Mouse (Mus musculus): ENCODE measurements around the gene Slu7. TPM values are rescaled to one million over a fixed set of nuclear protein-coding genes. Genes with fewer than 3 reads are reported as not detected.
A peak's percentile ranks its signal among the peaks of the same experiment; 100 is the strongest.

Slu7 gene
- polyA plus RNA-seq, 1 experiment from 2014 or later = 73.5 TPM

DNA sequence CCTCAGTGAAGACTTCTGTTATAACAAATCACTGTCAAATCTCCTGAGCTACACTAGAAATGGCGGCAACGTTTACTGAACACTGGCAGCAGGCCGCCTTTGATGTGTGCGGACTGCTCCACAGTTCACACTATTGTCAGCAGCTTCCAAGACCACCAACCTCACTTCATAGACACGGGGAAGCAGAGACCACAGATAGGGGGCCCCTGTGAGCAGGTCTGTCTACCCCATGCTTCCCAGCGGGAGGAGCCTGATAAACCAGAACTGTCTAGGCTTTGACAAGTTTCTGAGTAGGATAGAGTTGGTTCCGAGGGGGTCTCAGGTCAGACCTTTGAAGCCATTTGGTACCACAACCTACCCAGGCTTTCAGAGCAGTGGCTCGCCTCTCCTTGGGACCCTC lies 61.5 kb downstream of the Slu7 start:
- 0 out of 2 replicates have a peak, but pooled peaks have one; percentile 17 for ATAC-seq (ENCODE audit: low FRiP score, low read depth)
- Histone ChIP-seq H3K36me3 (no peaks in the 10 kb centered on the region), H3K9me3 (peaks cover 8% of the 10 kb centered on the region; the same call in 1 of the 2 replicates), H3K4me2 (replicated peaks) (no peak overlapping the region), H3K4me3 (no peak overlapping the region), H3K27me3 (0 out of 2 replicates have a peak, but pooled peaks cover 2% of the 10 kb centered on the region), H3K9ac (replicated peaks) (no peak overlapping the region), H3K4me1 (peaks cover 7% of the 10 kb centered on the region; the same call in 1 of the 2 replicates), H3K27ac (replicated peaks) (no peak overlapping the region)
- 40% methylated on average over 8 of the region's 8 CpGs for WGBS

DNA sequence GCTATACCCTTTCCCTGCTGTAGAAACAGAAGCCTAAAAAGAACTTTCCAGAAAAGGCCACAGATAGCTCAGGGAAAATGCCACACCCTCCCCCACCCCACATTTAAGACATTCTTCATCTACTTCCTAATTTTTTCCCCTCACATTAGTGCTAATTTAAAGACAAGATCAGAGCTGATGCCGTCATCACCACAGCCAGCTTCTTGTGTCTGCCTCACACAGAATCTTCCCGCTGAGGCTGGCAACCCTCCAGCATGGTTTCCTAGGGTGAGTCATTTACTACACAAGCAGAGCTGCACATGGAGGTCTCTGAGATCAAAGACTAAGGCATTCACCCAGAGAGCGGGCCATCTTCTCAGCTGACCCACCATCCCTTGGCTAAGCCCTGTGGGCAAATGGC lies 62.0 kb downstream of the Slu7 start:
- Histone ChIP-seq H3K36me3 (no peaks in the 10 kb centered on the region), H3K27me3 (0 out of 2 replicates have a peak, but pooled peaks cover 2% of the 10 kb centered on the region), H3K4me2 (replicated peaks) (no peak overlapping the region), H3K9ac (replicated peaks) (no peak overlapping the region), H3K4me1 (peaks cover 7% of the 10 kb centered on the region; the same call in 1 of the 2 replicates), H3K4me3 (no peak overlapping the region), H3K27ac (replicated peaks) (no peak overlapping the region), H3K9me3 (peaks cover 8% of the 10 kb centered on the region; the same call in 1 of the 2 replicates)
- WGBS = 74% methylated on average over 3 of the region's 3 CpGs
- no peak for ATAC-seq (ENCODE audit: low FRiP score, low read depth)

Other genes with a start within 250 kb of the Slu7 start
- gene Pttg1, start 7.5 kb upstream of the Slu7 start, polyA plus RNA-seq (2016; fragmentation: Nextera tagmentation; extraction: Ambion mirVana) = 73.3 and 76.1 TPM in 2 replicates
- 3.7 and 4.5 TPM in 2 replicates for gene C1qtnf2, start 40.5 kb downstream of the Slu7 start, polyA plus RNA-seq (2016; fragmentation: Nextera tagmentation; extraction: Ambion mirVana)
- 32.4 and 32.6 TPM in 2 replicates for gene Ccnjl, start 95.0 kb downstream of the Slu7 start, polyA plus RNA-seq (2016; fragmentation: Nextera tagmentation; extraction: Ambion mirVana)
- 8.4 and 9.3 TPM in 2 replicates for gene 4933415A04Rik, start 153.3 kb downstream of the Slu7 start, polyA plus RNA-seq (2016; fragmentation: Nextera tagmentation; extraction: Ambion mirVana)
- gene Fabp6, start 167.8 kb downstream of the Slu7 start, polyA plus RNA-seq (2016; fragmentation: Nextera tagmentation; extraction: Ambion mirVana) = not detected in 2 replicates
- gene Pwwp2a, start 248.3 kb downstream of the Slu7 start, polyA plus RNA-seq (2016; fragmentation: Nextera tagmentation; extraction: Ambion mirVana) = 50.9 and 60.7 TPM in 2 replicates

All from midbrain, embryonic 12.5 days (tissue).